Mouse (Mus musculus): ENCODE measurements around the gene Smco1. TPM values are rescaled to one million over a fixed set of nuclear protein-coding genes. Genes with fewer than 3 reads are reported as not detected.

Smco1 gene
- polyA plus RNA-seq (2012; rRNA removed; ENCODE audit: low replicate concordance), result 9.6 TPM in 1 of 2 replicates, not detected in the other

GRCm38 (mm10) chr16:32271291-32271690 lies at the start of gene Smco1:
Gene Smco1, plus strand, starts transcription at chr16:32271468.

GRCm38 (mm10) chr16:32246952-32247370 lies 24.3 kb upstream of the Smco1 start, which contains the start of the genes Fbxo45 and Wdr53:
Gene Fbxo45, minus strand, starts transcription at chr16:32247158.
Gene Wdr53, plus strand, starts transcription at chr16:32247227.

GRCm38 (mm10) chr16:32277308-32278256 lies 6.3 kb downstream of the Smco1 start, which contains the start of gene Rnf168:
Gene Rnf168, plus strand, starts transcription at chr16:32277459.

Other genes with a start within 250 kb of the Smco1 start
- 19.2 and 21.9 TPM in 2 replicates for gene Pak2, start 192.1 kb upstream of the Smco1 start, polyA plus RNA-seq (2012; rRNA removed; ENCODE audit: low replicate concordance)
- 29.2 and 39.3 TPM in 2 replicates for gene Pigx, start 171.7 kb upstream of the Smco1 start, polyA plus RNA-seq (2012; rRNA removed; ENCODE audit: low replicate concordance)
- 10.3 and 11.5 TPM in 2 replicates for gene Cep19, start 171.7 kb upstream of the Smco1 start, polyA plus RNA-seq (2012; rRNA removed; ENCODE audit: low replicate concordance)
- 78.3 and 94.4 TPM in 2 replicates for gene Nrros, start 105.9 kb upstream of the Smco1 start, polyA plus RNA-seq (2012; rRNA removed; ENCODE audit: low replicate concordance)
- 0.13 and 0.56 TPM in 2 replicates for gene Bex6, start 91.6 kb upstream of the Smco1 start, polyA plus RNA-seq (2012; rRNA removed; ENCODE audit: low replicate concordance)
- 5.3 and 6.6 TPM in 2 replicates for gene Fbxo45, start 24.3 kb upstream of the Smco1 start, polyA plus RNA-seq (2012; rRNA removed; ENCODE audit: low replicate concordance)
- 2.0 and 4.7 TPM in 2 replicates for gene Wdr53, start 24.2 kb upstream of the Smco1 start, polyA plus RNA-seq (2012; rRNA removed; ENCODE audit: low replicate concordance)
- gene Rnf168, start 6.0 kb downstream of the Smco1 start, polyA plus RNA-seq (2012; rRNA removed; ENCODE audit: low replicate concordance), result 6.2 and 7.4 TPM in 2 replicates
- gene Ubxn7, start 60.8 kb downstream of the Smco1 start, polyA plus RNA-seq (2012; rRNA removed; ENCODE audit: low replicate concordance), result 6.5 and 13.0 TPM in 2 replicates
- 0.20 TPM in 1 of 2 replicates, not detected in the other for gene Tm4sf19, start 129.0 kb downstream of the Smco1 start, polyA plus RNA-seq (2012; rRNA removed; ENCODE audit: low replicate concordance)
- 2.2 and 4.4 TPM in 2 replicates for gene Tctex1d2, start 148.2 kb downstream of the Smco1 start, polyA plus RNA-seq (2012; rRNA removed; ENCODE audit: low replicate concordance)
- 23.3 and 36.9 TPM in 2 replicates for gene Pcyt1a, start 159.5 kb downstream of the Smco1 start, polyA plus RNA-seq (2012; rRNA removed; ENCODE audit: low replicate concordance)
- gene Slc51a, start 216.4 kb downstream of the Smco1 start, polyA plus RNA-seq (2012; rRNA removed; ENCODE audit: low replicate concordance), result not detected in 2 replicates
- gene Zdhhc19, start 224.8 kb downstream of the Smco1 start, polyA plus RNA-seq (2012; rRNA removed; ENCODE audit: low replicate concordance), result not detected in 2 replicates

Data from mammary gland, adult 2 months (tissue).